Mouse (Mus musculus) cerebellum, adult 18-20 months (tissue): ENCODE results near the gene Prkar1b.

Experiments
- DNase-seq, 2 experiments: peaks; one replicate each; pipeline ENCODE4 v3.0.0; 2021

The Prkar1b gene

GRCm38 (mm10) chr5:139145726-139146125 lies 4.1 kb downstream of the Prkar1b start:
- no peak for DNase-seq

DNA sequence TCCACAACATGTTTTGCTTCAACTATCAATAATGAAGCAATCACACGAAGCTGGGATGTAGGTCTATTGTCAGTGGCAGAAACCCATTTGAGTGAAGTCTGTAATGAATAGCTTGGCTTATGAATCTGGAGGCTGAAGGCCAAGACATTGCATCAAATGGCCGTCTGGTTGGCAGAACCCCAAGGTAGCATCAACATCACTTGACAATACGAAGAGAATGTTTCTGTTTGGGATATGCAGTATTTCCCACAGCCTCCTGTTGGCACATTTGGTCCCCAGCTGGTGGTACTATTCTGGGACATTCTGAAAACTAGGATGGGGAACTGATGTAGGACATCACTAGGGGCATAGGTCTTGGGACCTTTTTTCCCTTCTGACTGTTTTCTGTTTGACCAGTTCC lies 5.9 kb downstream of the Prkar1b start:
- no peak for DNase-seq

GRCm38 (mm10) chr5:139141326-139141725 lies 8.5 kb downstream of the Prkar1b start:
- DNase-seq: peak; percentile 60 to 63

DNA sequence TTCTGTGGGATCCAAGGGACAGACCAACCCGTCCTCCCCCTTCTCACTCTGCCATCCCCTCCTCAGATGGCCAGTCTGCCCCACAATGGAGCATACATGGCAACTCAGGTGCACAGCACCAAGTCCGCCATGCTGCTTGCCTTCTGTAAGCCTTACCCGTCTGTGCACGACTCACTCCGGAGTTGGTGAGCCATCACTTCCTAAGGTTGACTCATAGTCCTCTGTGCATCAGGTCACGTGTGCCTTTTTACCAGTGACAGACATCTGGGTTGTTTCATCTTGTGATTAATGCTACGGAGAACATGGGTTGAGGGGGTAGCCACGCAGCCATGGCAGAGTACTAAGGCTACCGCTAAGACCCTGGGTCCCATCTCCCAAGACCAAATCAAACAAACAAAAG lies 9.2 kb downstream of the Prkar1b start:
- no peak for DNase-seq

GRCm38 (mm10) chr5:139138926-139139472 lies 10.8 kb downstream of the Prkar1b start:
- DNase-seq: no peak

DNA sequence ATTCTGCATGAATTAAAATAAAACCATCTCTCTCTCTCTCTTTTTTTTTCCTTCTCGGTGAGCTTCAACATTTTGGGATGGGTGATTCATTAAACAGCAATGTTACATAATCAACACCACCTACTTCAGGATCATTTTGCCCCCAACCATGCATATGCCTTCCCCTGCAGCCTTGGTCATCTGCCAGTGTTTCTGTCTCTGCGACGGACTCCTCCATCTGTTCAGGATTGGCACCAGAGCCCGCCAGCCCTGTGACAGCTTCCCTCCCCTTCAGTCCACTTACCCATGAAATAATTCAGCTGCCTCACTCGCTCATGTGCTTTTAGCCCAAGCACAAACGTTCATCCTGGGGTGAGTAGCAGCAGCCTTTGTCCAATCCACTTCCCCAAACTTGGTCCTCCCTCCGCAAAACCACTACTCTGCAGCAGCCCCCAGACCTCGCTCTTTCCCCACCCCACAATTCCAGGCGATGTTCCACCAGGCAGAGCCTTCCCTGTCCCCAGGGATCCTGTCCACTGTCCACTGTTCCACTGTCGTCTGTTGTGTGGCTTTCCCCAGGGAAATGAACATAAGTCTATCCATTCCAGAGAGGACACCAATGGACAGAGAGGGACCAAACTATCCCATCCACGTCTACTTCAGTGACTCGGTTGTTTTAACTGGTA lies 11.4 kb downstream of the Prkar1b start:
- DNase-seq: peak; percentile 94 to 95

DNA sequence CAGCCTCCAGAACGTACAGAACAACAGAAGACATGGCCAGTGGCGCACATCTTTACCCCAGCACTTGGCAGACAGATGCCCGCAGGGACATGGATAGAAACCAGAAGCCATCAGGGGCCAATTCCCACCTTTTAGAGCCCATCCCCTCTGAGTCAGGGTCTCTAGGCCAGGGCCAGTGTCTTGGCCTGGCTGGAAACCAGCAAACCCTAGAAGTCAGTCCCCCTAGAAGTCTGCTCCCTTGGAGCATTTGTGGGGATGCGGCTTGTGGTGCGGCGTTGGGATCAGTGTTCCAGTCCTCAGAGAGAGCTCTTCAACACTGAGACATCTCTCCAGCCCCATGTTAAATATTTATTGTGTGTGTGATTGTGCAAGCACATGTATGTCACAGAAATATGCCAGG lies 12.6 kb downstream of the Prkar1b start:
- DNase-seq: no peak

GRCm38 (mm10) chr5:139136341-139136740 lies 13.5 kb downstream of the Prkar1b start:
- no peak for DNase-seq

- DNase-seq: no peak
These were observed 15.3 kb downstream of the Prkar1b start for GRCm38 (mm10) chr5:139134501-139134900.

GRCm38 (mm10) chr5:139130351-139130750 lies 19.4 kb downstream of the Prkar1b start:
- DNase-seq: peak; percentile 58 to 67

- peak; percentile 82 to 83 for DNase-seq
These were observed 20.1 kb downstream of the Prkar1b start for GRCm38 (mm10) chr5:139129572-139130151.

- DNase-seq: peak; percentile 70
These were observed 20.7 kb downstream of the Prkar1b start for GRCm38 (mm10) chr5:139129078-139129477.

DNA sequence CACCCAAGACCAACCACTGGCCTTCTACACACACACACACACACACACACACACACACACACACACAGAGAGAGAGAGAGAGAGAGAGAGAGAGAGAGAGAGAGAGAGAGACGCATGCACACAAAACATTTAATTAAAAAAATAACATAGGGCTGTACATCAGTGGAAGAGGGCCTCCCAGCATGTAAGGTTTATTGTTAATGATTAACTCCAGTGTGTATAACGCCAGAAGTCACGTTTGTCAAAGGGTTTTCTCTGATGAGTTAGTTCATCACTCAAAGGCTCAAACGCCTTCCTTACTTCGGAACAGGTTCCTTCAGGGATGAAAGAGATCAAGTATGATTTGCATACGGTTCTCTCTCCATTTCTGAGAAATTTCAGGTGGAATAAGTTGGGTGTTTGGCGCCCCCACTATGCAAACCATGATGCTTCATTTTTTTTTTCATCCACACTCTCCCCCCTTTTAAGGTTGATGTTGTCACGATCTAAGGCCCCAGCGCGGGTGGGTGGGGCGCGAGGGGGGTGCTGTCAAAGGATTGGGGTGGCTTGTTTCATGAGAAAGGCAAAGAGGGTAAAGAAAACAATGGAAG lies 21.2 kb downstream of the Prkar1b start:
- DNase-seq: no peak

- DNase-seq: peak; percentile 50 to 68
These were observed 24.1 kb downstream of the Prkar1b start for GRCm38 (mm10) chr5:139125717-139126116.

DNA sequence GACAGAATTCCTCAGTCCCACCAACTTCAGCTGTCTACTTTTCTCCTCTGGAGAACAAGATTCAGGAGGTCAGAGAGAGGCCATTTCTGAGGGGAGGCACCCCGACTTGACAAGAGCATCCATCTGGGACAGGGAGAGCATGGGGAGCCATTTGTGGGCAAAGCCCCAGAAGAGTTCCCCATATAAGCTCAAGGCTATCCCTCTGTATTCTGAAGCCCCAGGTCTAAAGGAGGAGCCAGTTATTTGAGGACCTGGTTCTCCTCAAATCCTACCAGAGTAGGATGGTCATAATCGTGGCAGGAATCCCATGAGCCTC lies 30.9 kb downstream of the Prkar1b start:
- no peak for DNase-seq

DNA sequence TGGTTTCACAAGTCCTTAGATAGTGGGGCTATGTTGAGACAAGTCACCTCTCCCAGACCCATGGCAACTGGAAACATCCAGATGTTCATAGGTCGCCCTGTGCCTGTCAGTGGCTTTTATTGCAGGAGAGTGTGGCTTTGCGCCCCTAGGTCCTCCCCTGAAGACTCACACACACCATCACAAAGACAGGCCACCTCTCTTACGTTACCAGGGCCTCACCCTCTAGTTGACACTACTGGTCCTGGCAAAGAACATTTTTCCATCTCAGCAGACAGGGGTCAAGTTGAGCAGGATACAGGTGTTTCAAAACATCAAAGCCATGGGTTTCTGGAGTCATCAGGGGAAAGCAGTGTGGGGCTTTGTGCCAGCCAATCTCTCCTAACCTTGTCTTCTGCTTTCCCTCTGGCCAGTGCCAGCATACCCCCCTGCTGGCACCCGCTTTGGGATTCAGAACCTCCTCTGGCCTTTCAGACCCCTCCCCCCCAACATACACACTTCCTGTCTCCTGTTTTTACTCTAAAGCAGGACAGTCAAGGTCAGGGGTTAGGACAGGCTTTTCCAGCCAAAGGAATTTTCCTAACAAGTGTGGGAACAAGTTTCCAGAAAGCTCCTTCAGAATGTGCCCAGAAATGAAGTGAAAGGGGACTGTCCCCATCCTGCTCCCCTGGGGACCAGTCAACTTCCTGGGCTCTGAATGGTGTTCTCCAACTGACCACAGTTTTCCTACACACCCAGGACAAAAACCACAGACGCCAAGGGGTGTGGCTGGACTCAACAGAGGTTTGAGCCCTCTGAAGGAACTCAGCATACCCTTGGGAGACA lies 31.5 kb downstream of the Prkar1b start:
- DNase-seq: no peak

DNA sequence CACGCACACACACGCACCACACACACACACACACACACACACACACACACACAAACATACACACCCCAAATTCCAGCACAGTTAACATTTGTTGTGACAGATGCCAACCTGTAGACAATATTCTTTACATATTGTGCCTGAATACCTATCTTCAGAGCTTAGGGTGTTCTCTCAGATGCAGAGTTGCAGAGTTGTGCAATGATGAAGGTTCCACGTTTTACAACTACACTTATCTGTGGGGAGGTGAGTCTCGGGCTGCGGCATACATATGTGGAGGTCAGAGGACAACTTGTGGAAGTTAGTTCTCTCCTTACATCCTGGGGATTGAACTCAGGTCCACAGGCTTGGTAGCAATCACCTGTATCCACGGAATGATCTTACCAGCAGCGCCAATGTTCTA lies 34.3 kb downstream of the Prkar1b start:
- no peak for DNase-seq

- DNase-seq: no peak
These were observed 34.9 kb downstream of the Prkar1b start for GRCm38 (mm10) chr5:139114876-139115275.

DNA sequence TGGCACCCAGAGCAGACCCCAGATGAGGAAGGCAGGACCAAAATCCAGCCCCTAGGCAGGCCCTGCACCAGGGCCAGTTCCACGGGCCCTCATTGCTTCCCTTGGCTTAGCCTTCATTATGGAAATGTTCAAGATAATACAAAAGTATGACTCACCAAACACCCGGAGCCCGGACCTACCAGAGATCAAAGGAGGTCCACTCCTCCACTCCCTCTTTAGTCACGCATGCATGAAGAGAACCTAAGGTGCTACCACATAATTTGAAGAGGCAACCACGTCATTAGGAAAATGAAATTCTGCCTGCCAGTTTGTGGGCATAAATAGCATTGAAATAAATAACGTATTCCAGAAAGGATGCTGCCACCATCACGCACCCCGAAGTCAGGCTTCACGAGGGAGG lies 37.4 kb downstream of the Prkar1b start:
- DNase-seq: no peak

GRCm38 (mm10) chr5:139111991-139112390 lies 37.8 kb downstream of the Prkar1b start:
- no peak for DNase-seq

GRCm38 (mm10) chr5:139110140-139110855 lies 39.5 kb downstream of the Prkar1b start:
- no peak for DNase-seq

- peak; percentile 48 to 59 for DNase-seq
These were observed 42.0 kb downstream of the Prkar1b start for GRCm38 (mm10) chr5:139107815-139108214.

DNA sequence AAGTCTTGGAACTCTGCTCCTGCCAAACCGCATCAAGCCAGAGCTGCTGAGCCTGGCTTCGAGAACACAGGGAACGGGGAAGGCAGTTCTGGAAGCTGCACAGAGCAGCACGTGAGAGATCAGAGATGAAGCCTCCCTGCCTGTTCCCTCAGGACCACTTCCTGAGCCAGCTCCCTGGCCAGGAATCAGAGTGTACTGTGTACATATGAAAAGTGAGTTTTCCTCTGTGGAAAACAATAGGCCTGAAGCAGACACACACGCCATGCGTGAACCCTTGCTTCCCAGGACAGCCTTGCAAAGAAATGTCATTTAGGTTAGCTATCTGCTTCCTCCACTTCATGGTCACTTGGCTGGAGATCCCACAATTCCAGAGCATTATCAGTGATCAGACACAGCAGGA lies 48.0 kb downstream of the Prkar1b start:
- no peak for DNase-seq
